Mouse (Mus musculus) kidney, embryonic 16.5 days (tissue): Measurements from ENCODE around the gene Maats1. TPM values are rescaled to one million over a fixed set of nuclear protein-coding genes. Genes with fewer than 3 reads are reported as not detected.
A peak's percentile ranks its signal among the peaks of the same experiment; 100 is the strongest.

Source experiments
- ATAC-seq: fragments of 200-750 bp; cut with Nextera tagmentation; 2 replicates; pipeline ENCODE4 v1.8.0; 2017; ENCODE audit warnings: moderate TSS enrichment; ENCODE audit not compliant: low FRiP score, low TSS enrichment
- H3K27ac ChIP-seq: fragments of 300-500 bp; sonication (generic); 2 replicates; pipeline ENCODE4 v1.5.1; 2014; ENCODE audit warnings: low read length
- H3K27me3 ChIP-seq: fragments of 300-500 bp; sonication (generic); 2 replicates; pipeline ENCODE4 v1.6.1; 2014; ENCODE audit warnings: low read length, control low read depth, mixed read lengths; ENCODE audit not compliant: insufficient read depth
- H3K36me3 ChIP-seq: fragments of 300-500 bp; sonication (generic); 2 replicates; pipeline ENCODE4 v1.6.1; 2014; ENCODE audit warnings: low read length, control low read depth, mixed read lengths; ENCODE audit not compliant: insufficient read depth
- H3K4me1 ChIP-seq: fragments of 300-500 bp; sonication (generic); 2 replicates; pipeline ENCODE4 v1.6.1; 2014; ENCODE audit warnings: low read length, control low read depth, mixed read lengths; ENCODE audit not compliant: insufficient read depth
- H3K4me2 ChIP-seq: fragments of 300-500 bp; sonication (generic); replicated peaks from 2 replicates; pipeline ENCODE4 v1.6.1; 2014; ENCODE audit warnings: low read depth, low read length
- H3K4me3 ChIP-seq: fragments of 300-500 bp; sonication (generic); 2 replicates; pipeline ENCODE4 v1.5.1; 2014; ENCODE audit warnings: mild to moderate bottlenecking, low read length
- H3K9ac ChIP-seq: fragments of 300-500 bp; sonication (generic); replicated peaks from 2 replicates; pipeline ENCODE4 v1.6.1; 2014; ENCODE audit warnings: low read length
- H3K9me3 ChIP-seq: fragments of 300-500 bp; sonication (generic); 2 replicates; pipeline ENCODE4 v1.6.1; 2016; ENCODE audit warnings: low read length, control low read depth
- WGBS: fragments of 180-500 bp; shearing (Covaris S2); extraction: QIAGEN DNeasy Blood & Tissue Kit; methylation state at CpG from one replicate; pipeline ENCODE4 v1.1.7; 2014; 5-methylcytosine and 5-hydroxymethylcytosine counted together
- polyA plus RNA-seq: library from polyadenylated mRNA; unstranded; fragments of >200 nt; fragmentation: Nextera tagmentation; extraction: Ambion mirVana; gene quantifications from 2 replicates; pipeline ENCODE4 v1.2.1, GENCODE M21; 2015

The Maats1 gene
- polyA plus RNA-seq, 1 experiment from 2014 or later: 0.26 TPM

GRCm38 (mm10) chr16:38379493-38379892 lies 37.5 kb upstream of the Maats1 start:
- Histone ChIP-seq H3K9ac (no peak overlapping the region), H3K9me3 (no peaks in the 10 kb centered on the region), H3K4me1 (peaks cover 6% of the 10 kb centered on the region; the same call in 1 of the 2 replicates), H3K4me3 (no peak overlapping the region), H3K36me3 (no peaks in the 10 kb centered on the region), H3K27me3 (no peaks in the 10 kb centered on the region), H3K27ac (no peak overlapping the region), H3K4me2 (no peak overlapping the region)
- 20% methylated on average over 3 of the region's 3 CpGs for WGBS
- ATAC-seq: no peak

DNA sequence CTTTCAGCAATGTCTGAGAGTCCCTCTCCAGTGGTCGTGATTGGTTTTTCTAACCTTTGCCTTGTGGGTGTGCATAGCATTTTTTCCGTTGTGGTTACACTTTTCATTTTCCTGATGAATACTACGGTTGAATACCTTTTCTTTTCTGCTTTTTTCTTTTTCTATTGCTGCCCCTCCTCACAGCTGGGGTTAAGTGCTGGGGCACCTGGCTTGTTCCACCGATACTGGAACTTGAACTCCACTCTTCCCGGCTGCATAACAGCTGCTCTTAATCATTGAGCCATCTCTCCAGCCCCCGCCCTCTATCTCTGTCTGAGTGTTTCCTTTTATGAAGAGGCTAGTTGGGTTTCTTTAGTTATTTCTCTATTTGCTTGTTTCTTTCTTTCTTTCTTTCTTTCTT lies 37.1 kb upstream of the Maats1 start:
- Histone ChIP-seq H3K27me3 (no peaks in the 10 kb centered on the region), H3K4me2 (no peak overlapping the region), H3K36me3 (no peaks in the 10 kb centered on the region), H3K27ac (no peak overlapping the region), H3K9ac (no peak overlapping the region), H3K9me3 (no peaks in the 10 kb centered on the region), H3K4me3 (no peak overlapping the region), H3K4me1 (peaks cover 6% of the 10 kb centered on the region; the same call in 1 of the 2 replicates)
- 15% methylated on average over 6 of the region's 6 CpGs for WGBS
- ATAC-seq: no peak

- no peak overlapping the region for H3K4me3 ChIP-seq
- H3K9ac ChIP-seq: no peak overlapping the region
- ATAC-seq: no peak
- H3K27me3 ChIP-seq: no peaks in the 10 kb centered on the region
- no peaks in the 10 kb centered on the region for H3K36me3 ChIP-seq
- no peak overlapping the region for H3K27ac ChIP-seq
- H3K4me1 ChIP-seq: peaks cover 6% of the 10 kb centered on the region; the same call in 1 of the 2 replicates
- H3K9me3 ChIP-seq: no peaks in the 10 kb centered on the region
- H3K4me2 ChIP-seq: no peak overlapping the region
- WGBS: 57% methylated on average over 6 of the region's 6 CpGs
Observed at GRCm38 (mm10) chr16:38378591-38378990, 36.6 kb upstream of the Maats1 start.

DNA sequence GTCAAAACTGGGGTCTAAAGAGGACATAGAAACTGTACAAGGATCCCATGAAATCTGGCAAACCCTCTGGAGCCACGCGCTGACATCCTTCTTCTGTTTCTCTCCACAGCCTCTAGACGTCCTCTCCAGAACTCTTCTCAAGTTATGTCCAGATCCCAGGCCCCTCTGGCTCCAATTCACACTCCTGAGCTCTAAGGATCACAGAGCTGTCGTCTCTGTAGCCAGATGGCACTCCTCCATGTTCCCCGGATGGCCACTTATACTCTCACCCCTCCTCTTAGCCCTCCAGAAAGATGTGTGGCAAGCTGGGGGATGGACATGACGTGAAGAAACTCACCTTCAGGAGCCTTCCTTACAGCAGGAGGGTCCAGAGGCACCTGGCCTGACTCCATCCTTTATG lies 35.6 kb upstream of the Maats1 start:
- WGBS: 72% methylated on average over 6 of the region's 6 CpGs
- H3K27ac ChIP-seq: no peak overlapping the region
- H3K9me3 ChIP-seq: no peaks in the 10 kb centered on the region
- H3K9ac ChIP-seq: no peak overlapping the region
- H3K27me3 ChIP-seq: no peaks in the 10 kb centered on the region
- H3K4me3 ChIP-seq: no peak overlapping the region
- peaks cover 6% of the 10 kb centered on the region; the same call in 1 of the 2 replicates for H3K4me1 ChIP-seq
- no peak overlapping the region for H3K4me2 ChIP-seq
- no peaks in the 10 kb centered on the region for H3K36me3 ChIP-seq
- ATAC-seq: no peak

DNA sequence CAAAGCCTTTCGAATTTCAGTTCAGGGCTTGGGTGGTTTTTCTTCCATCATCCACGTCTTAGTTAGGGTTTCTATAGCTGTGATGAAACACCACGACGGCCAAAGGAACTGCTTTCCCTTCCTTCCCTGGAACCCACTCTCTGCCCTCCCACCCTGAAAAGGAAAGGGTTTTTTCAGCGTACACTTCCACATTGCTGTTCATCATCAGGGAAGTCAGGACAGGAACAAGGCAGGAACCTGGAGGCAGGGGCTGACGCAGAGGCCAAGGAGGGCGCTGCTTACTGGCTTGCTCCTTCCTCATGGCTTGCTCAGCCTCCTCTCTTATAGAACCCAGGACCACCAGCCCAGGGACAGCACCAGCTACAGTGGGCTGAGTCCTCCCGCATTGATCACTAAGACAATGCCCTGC lies 34.9 kb upstream of the Maats1 start:
- H3K27ac ChIP-seq: no peak overlapping the region
- 55% methylated on average over 8 of the region's 8 CpGs for WGBS
- peak overlapping the region; percentile 49 for H3K4me2 ChIP-seq
- H3K4me3 ChIP-seq: peak overlapping the region; percentile 30
- ATAC-seq: peak; percentile 29; the same call in 1 of the 2 replicates
- H3K9me3 ChIP-seq: no peaks in the 10 kb centered on the region
- H3K36me3 ChIP-seq: no peaks in the 10 kb centered on the region
- no peaks in the 10 kb centered on the region for H3K27me3 ChIP-seq
- H3K4me1 ChIP-seq: peaks cover 6% of the 10 kb centered on the region; the same call in 1 of the 2 replicates
- H3K9ac ChIP-seq: peak overlapping the region; percentile 60

DNA sequence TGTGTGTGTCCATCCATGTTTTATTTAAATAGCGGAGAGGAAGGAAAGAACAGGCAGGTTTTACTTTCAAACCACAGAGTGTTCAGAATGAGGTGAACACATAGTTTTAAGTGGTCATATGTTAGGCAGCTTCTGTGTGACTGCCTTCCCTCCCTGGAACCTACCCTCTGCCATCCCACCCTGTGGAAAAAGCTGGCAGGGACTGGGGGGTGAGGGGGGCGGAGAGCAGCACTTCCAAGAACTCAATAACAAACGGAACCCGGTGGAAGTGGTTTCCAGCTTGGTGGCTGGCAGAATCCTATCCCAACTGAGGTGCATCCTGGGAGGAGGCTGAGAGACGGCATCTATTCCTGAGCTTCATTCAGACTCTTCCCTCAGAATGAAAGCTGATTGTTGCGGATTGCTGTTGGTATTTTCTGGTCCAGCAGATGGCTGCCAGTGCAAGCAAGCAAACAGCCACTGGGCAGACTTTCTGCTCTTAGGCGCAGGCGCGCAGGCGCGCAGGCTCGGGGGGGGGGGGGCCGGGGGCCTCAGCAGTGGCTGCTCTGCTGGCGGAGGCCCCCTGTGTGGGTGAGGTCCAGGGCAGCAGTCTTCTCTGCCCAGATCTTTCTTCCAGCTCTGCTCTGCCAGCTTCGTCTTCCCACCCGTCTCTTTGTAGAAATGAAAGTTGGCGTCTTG lies 34.4 kb upstream of the Maats1 start:
- peak overlapping the region; percentile 60 for H3K9ac ChIP-seq
- peak; percentile 84; the same call in 1 of the 2 replicates for ATAC-seq
- 35% methylated on average over 17 of the region's 17 CpGs for WGBS
- no peak overlapping the region for H3K27ac ChIP-seq
- H3K4me1 ChIP-seq: peaks cover 6% of the 10 kb centered on the region; the same call in 1 of the 2 replicates
- no peaks in the 10 kb centered on the region for H3K27me3 ChIP-seq
- H3K4me3 ChIP-seq: peak overlapping the region; percentile 30
- no peaks in the 10 kb centered on the region for H3K36me3 ChIP-seq
- H3K4me2 ChIP-seq: peak overlapping the region; percentile 49
- no peaks in the 10 kb centered on the region for H3K9me3 ChIP-seq

- Histone ChIP-seq H3K9me3 (no peaks in the 10 kb centered on the region), H3K4me1 (peaks cover 6% of the 10 kb centered on the region; the same call in 1 of the 2 replicates), H3K4me2 (no peak overlapping the region), H3K9ac (no peak overlapping the region), H3K27ac (no peak overlapping the region), H3K4me3 (no peak overlapping the region), H3K36me3 (no peaks in the 10 kb centered on the region), H3K27me3 (no peaks in the 10 kb centered on the region)
- ATAC-seq: no peak
- 80% methylated on average over 7 of the region's 7 CpGs for WGBS
Observed at GRCm38 (mm10) chr16:38375182-38375581, 33.2 kb upstream of the Maats1 start.

- Histone ChIP-seq H3K4me2 (no peak overlapping the region), H3K9ac (no peak overlapping the region), H3K27me3 (no peaks in the 10 kb centered on the region), H3K36me3 (no peaks in the 10 kb centered on the region), H3K4me3 (no peak overlapping the region), H3K27ac (no peak overlapping the region), H3K9me3 (no peaks in the 10 kb centered on the region), H3K4me1 (peaks cover 6% of the 10 kb centered on the region; the same call in 1 of the 2 replicates)
- 76% methylated on average over 10 of the region's 10 CpGs for WGBS
- ATAC-seq: no peak
Observed at GRCm38 (mm10) chr16:38374379-38375140, 32.6 kb upstream of the Maats1 start.

- 91% methylated on average over 16 of the region's 16 CpGs for WGBS
- Histone ChIP-seq H3K9ac (no peak overlapping the region), H3K9me3 (no peaks in the 10 kb centered on the region), H3K4me3 (no peak overlapping the region), H3K36me3 (no peaks in the 10 kb centered on the region), H3K4me2 (no peak overlapping the region), H3K27ac (no peak overlapping the region), H3K4me1 (peaks cover 6% of the 10 kb centered on the region; the same call in 1 of the 2 replicates), H3K27me3 (no peaks in the 10 kb centered on the region)
- no peak for ATAC-seq
Observed at GRCm38 (mm10) chr16:38373941-38374340, 32.0 kb upstream of the Maats1 start.

GRCm38 (mm10) chr16:38373439-38373838 lies 31.5 kb upstream of the Maats1 start:
- H3K9ac ChIP-seq: no peak overlapping the region
- H3K36me3 ChIP-seq: no peaks in the 10 kb centered on the region
- no peak overlapping the region for H3K4me2 ChIP-seq
- H3K27me3 ChIP-seq: no peaks in the 10 kb centered on the region
- no peak overlapping the region for H3K4me3 ChIP-seq
- no peak overlapping the region for H3K27ac ChIP-seq
- H3K9me3 ChIP-seq: no peaks in the 10 kb centered on the region
- H3K4me1 ChIP-seq: peaks cover 6% of the 10 kb centered on the region; the same call in 1 of the 2 replicates
- 85% methylated on average over 10 of the region's 10 CpGs for WGBS
- ATAC-seq: no peak
